Mouse (Mus musculus) stomach, postnatal 0 days (tissue): ENCODE results near the gene Aars. TPM values are rescaled to one million over a fixed set of nuclear protein-coding genes. Genes with fewer than 3 reads are reported as not detected.
A peak's percentile ranks its signal among the peaks of the same experiment; 100 is the strongest.

Experiments used
- ATAC-seq: fragments of 200-750 bp; cut with Nextera tagmentation; 2 replicates; pipeline ENCODE4 v1.8.0; 2017; ENCODE audit not compliant: low FRiP score, low TSS enrichment
- DNase-seq: peaks from one replicate; pipeline ENCODE4 v3.0.0-alpha.2; 2016; ENCODE audit warnings: low spot score
- H3K27ac ChIP-seq: fragments of 300-500 bp; sonication (generic); replicated peaks from 2 replicates; pipeline ENCODE4 v1.5.1; 2014; ENCODE audit warnings: mild to moderate bottlenecking, control low read depth
- H3K27me3 ChIP-seq: fragments of 300-500 bp; sonication (generic); 2 replicates; pipeline ENCODE4 v1.6.1; 2014; ENCODE audit warnings: low read length; ENCODE audit not compliant: control insufficient read depth, insufficient read depth
- H3K36me3 ChIP-seq: fragments of 300-500 bp; sonication (generic); 2 replicates; pipeline ENCODE4 v1.6.1; 2014; ENCODE audit warnings: low read length, mixed read lengths; ENCODE audit not compliant: control insufficient read depth, insufficient read depth
- H3K4me1 ChIP-seq: fragments of 300-500 bp; sonication (generic); replicated peaks from 2 replicates; pipeline ENCODE4 v1.6.1; 2014; ENCODE audit warnings: antibody characterized with exemption; ENCODE audit not compliant: control insufficient read depth, insufficient read depth
- H3K4me2 ChIP-seq: fragments of 300-500 bp; sonication (generic); replicated peaks from 2 replicates; pipeline ENCODE4 v1.6.1; 2014; ENCODE audit warnings: low read depth, mild to moderate bottlenecking, control low read depth, moderate library complexity
- H3K4me3 ChIP-seq: fragments of 300-500 bp; sonication (generic); 2 replicates; pipeline ENCODE4 v1.5.1; 2014; ENCODE audit warnings: low read depth, low read length, control low read depth
- H3K9ac ChIP-seq: fragments of 300-500 bp; sonication (generic); 2 replicates; pipeline ENCODE4 v1.6.1; 2014; ENCODE audit warnings: mild to moderate bottlenecking, low read length, control low read depth, mixed read lengths
- H3K9me3 ChIP-seq: fragments of 300-500 bp; sonication (generic); 2 replicates; pipeline ENCODE4 v1.6.1; 2016; ENCODE audit warnings: low read length; ENCODE audit not compliant: control insufficient read depth
- CTCF ChIP-seq: IDR thresholded peaks from 2 replicates; pipeline ENCODE4 v1.5.1; 2016; ENCODE audit warnings: antibody characterized with exemption, low read depth, mild to moderate bottlenecking, moderate library complexity
- EP300 ChIP-seq: optimal IDR thresholded peaks from 2 replicates; pipeline ENCODE3; 2016; ENCODE audit warnings: antibody characterized with exemption
- WGBS: fragments of 180-500 bp; shearing (Covaris S2); extraction: QIAGEN DNeasy Blood & Tissue Kit; methylation state at CpG from one replicate; pipeline ENCODE4 v1.1.7; 2014; 5-methylcytosine and 5-hydroxymethylcytosine counted together
- polyA plus RNA-seq: library from polyadenylated mRNA; unstranded; fragments of >200 nt; fragmentation: Nextera tagmentation; extraction: Ambion mirVana; gene quantifications from 2 replicates; pipeline ENCODE4 v1.2.1, GENCODE M21; 2015

Aars gene
- polyA plus RNA-seq, 1 experiment from 2014 or later: 27.4 TPM

DNA sequence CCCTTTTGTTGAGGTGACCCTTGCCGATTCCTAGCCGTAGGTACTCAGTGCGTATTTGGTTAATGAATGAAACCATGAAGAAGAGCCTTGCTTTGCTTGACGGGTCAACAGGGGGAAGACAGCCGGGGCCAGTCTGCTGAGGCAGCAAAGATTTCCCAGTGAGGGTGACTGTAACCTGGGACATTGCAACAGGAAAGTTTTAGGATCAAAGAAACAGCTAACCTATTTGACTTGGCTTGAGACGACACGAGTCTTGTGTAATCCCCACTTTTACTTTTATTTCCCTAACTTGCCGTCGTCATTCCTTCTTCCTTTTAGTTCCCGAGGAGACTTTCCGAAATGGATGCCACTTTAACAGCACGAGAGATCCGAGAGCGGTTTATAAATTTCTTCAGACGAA is 3.6 kb downstream of the Aars start:
- no peak overlapping the region for H3K4me3 ChIP-seq
- no peaks in the 10 kb centered on the region for H3K4me1 ChIP-seq
- DNase-seq: no peak
- H3K27ac ChIP-seq: no peak overlapping the region
- 88% methylated on average over 15 of the region's 15 CpGs for WGBS
- no peak overlapping the region for H3K4me2 ChIP-seq
- H3K9me3 ChIP-seq: no peaks in the 10 kb centered on the region
- H3K9ac ChIP-seq: no peak overlapping the region
- ATAC-seq: no peak
- TF ChIP-seq EP300 (no peak), CTCF (no peak)
- H3K27me3 ChIP-seq: no peaks in the 10 kb centered on the region
- peaks cover 9% of the 10 kb centered on the region; the same call in 1 of the 2 replicates for H3K36me3 ChIP-seq

DNA sequence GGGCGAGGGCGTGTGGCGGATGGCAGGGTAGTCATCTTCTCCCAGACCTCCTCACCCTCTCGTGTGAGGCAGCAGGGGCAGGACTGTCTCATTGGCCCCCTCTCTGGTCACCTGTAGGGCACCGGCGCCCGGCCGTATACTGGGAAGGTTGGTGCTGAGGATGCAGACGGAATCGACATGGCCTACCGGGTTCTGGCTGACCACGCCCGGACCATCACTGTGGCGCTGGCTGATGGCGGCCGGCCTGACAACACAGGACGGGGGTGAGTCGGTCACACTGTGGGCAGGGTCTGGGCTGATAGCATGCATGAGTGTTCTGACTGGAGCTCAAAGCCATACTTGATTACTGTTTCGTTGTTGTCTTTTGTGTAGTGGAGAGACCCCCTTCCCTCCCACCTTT is 9.6 kb downstream of the Aars start:
- 97% methylated on average over 19 of the region's 19 CpGs for WGBS
- H3K27me3 ChIP-seq: no peaks in the 10 kb centered on the region
- no peak overlapping the region for H3K27ac ChIP-seq
- ATAC-seq: 0 out of 2 replicates have a peak, but pooled peaks have one; percentile 47
- DNase-seq: no peak
- no peaks in the 10 kb centered on the region for H3K9me3 ChIP-seq
- no peak overlapping the region for H3K4me3 ChIP-seq
- H3K9ac ChIP-seq: no peak overlapping the region
- H3K4me1 ChIP-seq: no peaks in the 10 kb centered on the region
- no peak overlapping the region for H3K4me2 ChIP-seq
- H3K36me3 ChIP-seq: peaks cover 39% of the 10 kb centered on the region
- no peak for TF ChIP-seq CTCF
- TF ChIP-seq EP300: no peak

DNA sequence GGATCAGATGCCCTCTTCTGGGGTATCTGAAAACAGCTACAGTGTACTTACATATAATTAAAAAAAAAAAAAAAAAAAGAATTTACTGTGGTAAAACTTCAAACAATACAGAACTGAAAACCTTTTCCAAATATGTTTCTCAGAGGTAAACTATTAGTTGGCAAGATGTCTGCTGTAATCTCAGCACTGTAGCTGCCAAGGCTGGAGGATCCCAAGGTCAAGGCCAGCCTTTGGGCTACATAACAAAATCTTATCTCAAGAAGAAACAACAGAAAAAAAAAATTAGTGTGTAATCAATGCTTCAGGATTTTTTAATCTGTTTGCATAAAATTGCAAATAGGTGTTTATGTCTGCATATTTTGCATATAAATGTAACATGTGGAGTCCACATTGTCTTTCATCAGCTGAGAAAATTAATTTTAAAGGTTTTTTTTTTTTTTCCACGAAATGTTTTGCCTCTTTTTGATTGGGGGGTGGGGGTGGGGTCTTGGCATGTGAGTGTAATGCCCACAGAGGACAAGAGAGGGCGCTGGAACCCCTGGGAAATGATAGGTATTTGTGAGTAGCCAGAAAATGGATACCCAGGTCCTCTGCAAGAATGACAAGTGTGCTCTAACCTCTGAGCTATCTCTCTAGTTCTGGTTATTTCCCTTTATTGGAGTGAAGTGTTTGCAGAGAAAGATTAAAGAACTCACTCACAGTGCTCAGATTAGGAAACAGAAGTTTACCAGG is 11.2 kb downstream of the Aars start:
- peaks cover 49% of the 10 kb centered on the region for H3K36me3 ChIP-seq
- no peak overlapping the region for H3K4me3 ChIP-seq
- H3K9me3 ChIP-seq: no peaks in the 10 kb centered on the region
- H3K9ac ChIP-seq: no peak overlapping the region
- 50% methylated on average over 2 of the region's 2 CpGs for WGBS
- TF ChIP-seq EP300: no peak
- TF ChIP-seq CTCF: peak; percentile 47
- ATAC-seq (no peak), DNase-seq (no peak)
- H3K27ac ChIP-seq: no peak overlapping the region
- no peaks in the 10 kb centered on the region for H3K27me3 ChIP-seq
- no peaks in the 10 kb centered on the region for H3K4me1 ChIP-seq
- H3K4me2 ChIP-seq: no peak overlapping the region

DNA sequence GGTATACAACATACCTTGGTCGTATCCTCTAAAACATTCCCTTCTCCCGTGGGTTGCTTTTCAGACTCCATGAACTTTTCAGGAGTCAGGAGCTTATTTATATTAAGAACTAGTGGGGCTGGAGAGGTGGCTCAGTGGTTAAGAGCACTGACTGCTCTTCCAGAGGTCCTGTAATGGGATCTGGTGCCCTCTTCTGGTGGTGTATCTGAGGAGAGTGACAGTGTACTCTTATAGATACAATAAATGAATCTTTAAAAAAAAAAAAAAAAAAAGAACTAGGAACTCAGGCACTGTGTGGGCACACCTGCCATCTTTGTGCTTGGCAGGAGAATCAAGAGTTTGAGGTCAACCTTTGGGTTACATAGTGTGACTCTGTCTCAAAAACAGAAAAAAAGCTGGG is 15.8 kb downstream of the Aars start:
- no peaks in the 10 kb centered on the region for H3K4me1 ChIP-seq
- no peak overlapping the region for H3K27ac ChIP-seq
- no peaks in the 10 kb centered on the region for H3K27me3 ChIP-seq
- H3K36me3 ChIP-seq: peaks cover 53% of the 10 kb centered on the region
- TF ChIP-seq EP300 (no peak), CTCF (no peak)
- no peak overlapping the region for H3K4me3 ChIP-seq
- no peak for DNase-seq
- no peak for ATAC-seq
- H3K9me3 ChIP-seq: no peaks in the 10 kb centered on the region
- H3K9ac ChIP-seq: no peak overlapping the region
- H3K4me2 ChIP-seq: no peak overlapping the region
- 87% methylated on average over 2 of the region's 2 CpGs for WGBS

DNA sequence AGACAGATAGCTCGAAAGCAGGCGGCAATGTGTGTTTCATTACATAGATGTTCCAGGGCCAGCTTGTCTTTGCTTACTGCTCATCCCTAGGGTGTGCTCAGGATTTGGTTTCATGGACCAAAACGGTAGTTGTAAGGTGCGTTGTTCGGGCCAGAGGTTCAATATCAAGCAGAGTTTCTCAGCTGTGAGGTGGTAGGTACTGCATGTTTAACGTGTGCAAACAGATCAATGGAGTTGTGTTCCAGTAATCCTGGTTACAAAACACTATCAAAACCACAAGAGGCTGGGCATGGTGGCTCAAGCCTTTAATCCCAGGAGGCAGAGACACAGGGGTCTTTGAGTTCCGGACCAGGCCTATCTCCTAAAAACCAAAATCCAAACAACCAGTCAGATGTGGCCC is 16.2 kb downstream of the Aars start:
- no peak overlapping the region for H3K9ac ChIP-seq
- no peak overlapping the region for H3K27ac ChIP-seq
- H3K36me3 ChIP-seq: peaks cover 56% of the 10 kb centered on the region
- 92% methylated on average over 7 of the region's 7 CpGs for WGBS
- no peak for TF ChIP-seq EP300
- H3K4me1 ChIP-seq: no peaks in the 10 kb centered on the region
- H3K4me3 ChIP-seq: no peak overlapping the region
- ATAC-seq (no peak), DNase-seq (no peak)
- no peaks in the 10 kb centered on the region for H3K9me3 ChIP-seq
- no peaks in the 10 kb centered on the region for H3K27me3 ChIP-seq
- H3K4me2 ChIP-seq: no peak overlapping the region

DNA sequence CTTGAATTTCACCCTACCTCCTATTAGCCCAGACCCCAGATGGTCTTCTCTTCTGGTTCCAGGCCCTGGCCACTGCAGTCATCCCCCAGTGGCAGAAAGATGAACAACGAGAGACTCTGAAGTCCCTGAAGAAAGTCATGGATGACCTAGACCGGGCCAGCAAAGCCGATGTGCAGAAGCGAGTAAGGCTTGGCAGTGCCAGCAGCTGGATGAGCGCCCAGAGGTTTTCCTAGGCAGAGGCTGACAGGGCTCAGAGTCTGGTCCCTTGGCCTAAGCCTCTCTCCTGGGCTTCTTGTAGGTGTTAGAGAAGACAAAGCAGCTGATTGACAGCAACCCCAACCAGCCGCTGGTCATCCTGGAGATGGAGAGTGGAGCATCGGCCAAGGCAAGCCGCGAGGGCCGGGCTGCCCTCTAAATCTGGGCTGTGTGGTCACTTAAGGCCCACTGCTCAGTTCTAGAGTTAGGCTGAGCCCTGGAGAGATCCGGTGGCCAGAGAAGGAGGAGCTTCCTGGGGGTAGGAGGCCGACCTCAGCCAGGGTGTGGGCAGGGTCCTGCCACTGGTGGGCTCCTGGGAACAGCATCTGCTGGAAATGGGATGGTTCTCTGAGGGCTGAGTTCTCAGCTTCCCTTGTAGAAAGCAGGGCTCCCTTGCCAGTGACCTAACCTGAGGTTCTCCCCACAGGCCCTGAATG is 21.0 kb downstream of the Aars start:
- 91% methylated on average over 12 of the region's 12 CpGs for WGBS
- no peaks in the 10 kb centered on the region for H3K9me3 ChIP-seq
- no peak overlapping the region for H3K27ac ChIP-seq
- ATAC-seq (no peak), DNase-seq (no peak)
- H3K4me3 ChIP-seq: no peak overlapping the region
- no peak overlapping the region for H3K4me2 ChIP-seq
- H3K27me3 ChIP-seq: no peaks in the 10 kb centered on the region
- H3K4me1 ChIP-seq: peaks cover 4% of the 10 kb centered on the region; the same call in 1 of the 2 replicates
- peaks cover 44% of the 10 kb centered on the region for H3K36me3 ChIP-seq
- TF ChIP-seq EP300 (no peak), CTCF (no peak)
- H3K9ac ChIP-seq: no peak overlapping the region
